Mouse (Mus musculus): ENCODE measurements around the gene Gm5737. TPM values are rescaled to one million over a fixed set of nuclear protein-coding genes. Genes with fewer than 3 reads are reported as not detected.

Gene Gm5737
- polyA plus RNA-seq, 3 experiments from 2014 or later: not detected

DNA sequence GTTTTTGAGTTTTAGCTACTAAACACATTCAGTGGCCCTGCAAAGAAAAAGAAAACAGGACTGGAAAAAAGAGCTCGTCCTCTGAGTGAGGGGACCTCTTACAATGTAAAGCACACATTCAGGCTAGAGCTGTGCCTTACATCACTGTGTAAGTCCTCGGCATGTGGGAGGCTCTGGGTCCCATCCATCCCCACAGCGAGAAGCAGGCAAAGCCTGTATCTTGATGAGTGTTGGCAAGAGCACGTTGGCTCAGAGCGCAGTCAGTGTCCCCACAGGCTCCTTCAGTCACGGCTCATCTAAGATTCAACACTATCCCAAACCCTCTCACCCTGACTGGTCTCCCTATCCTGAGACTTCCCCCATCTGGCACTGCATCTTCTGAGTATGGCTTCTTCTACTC is 66.1 kb downstream of the Gm5737 start:
- ATAC-seq: no peak

DNA sequence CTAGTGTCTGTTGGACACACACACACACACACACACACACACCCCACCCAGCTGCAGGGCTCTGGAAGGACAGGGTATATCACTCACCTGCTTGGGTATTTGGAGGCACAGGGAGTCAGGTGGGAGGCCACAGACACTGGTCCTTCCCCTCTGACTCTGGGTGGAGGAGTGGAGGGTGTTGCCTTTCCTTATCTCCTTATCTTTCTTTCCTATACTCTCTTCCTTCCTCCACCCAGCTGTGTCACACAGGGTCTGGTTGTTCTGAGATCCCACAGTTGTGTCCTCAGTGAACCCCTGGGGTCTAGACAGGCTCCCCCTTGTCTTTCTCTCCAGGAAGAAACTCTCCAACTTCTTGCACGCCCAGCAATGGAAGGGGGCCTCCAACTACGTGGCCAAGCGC is 67.8 kb downstream of the Gm5737 start:
- no peak for ATAC-seq

DNA sequence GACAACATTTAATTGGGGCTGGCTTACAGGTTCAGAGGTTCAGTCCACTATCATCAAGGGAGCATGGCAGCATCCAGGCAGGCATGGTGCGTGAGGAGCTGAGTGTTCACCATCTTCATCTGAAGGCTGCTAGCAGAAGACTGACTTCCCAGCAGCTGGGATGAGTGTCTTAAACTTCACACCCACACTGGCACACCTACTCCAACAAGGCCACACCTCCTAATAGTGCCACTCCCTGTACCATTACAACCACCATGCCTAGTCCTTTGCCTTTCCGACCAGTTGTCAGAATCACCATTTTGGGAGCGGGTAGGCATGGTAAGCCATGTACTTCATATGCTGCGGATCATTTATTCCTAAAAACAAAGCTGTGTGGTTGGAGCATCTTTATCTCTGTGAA is 68.6 kb downstream of the Gm5737 start:
- no peak for ATAC-seq

Other genes with a start within 250 kb of the Gm5737 start
- 100 to 1,000 TPM; 223 to 256 (median 238) TPM for gene Uqcrc2, start 177.2 kb upstream of the Gm5737 start, polyA plus RNA-seq (2017; shearing (Covaris generic))
- gene Pdzd9, start 142.0 kb upstream of the Gm5737 start, polyA plus RNA-seq (2017; shearing (Covaris generic)): under 1 TPM; 0.59 to 0.99 (median 0.79) TPM
- 1 to 10 TPM; 7.2 to 8.3 (median 8.0) TPM for gene Mosmo, start 134.7 kb upstream of the Gm5737 start, polyA plus RNA-seq (2017; shearing (Covaris generic))
- not detected for gene Vwa3a, start 73.0 kb upstream of the Gm5737 start, polyA plus RNA-seq (2017; shearing (Covaris generic))
- gene Eef2k, start 30.5 kb downstream of the Gm5737 start, polyA plus RNA-seq (2017; shearing (Covaris generic)): 1 to 10 TPM in 2 of 3 experiments, under 1 TPM in 1; 0.73 to 2.7 (median 2.2) TPM
- 10 to 100 TPM in 1 of 3 experiments, 1 to 10 TPM in 2; 7.0 to 10.6 (median 8.7) TPM for gene Polr3e, start 105.4 kb downstream of the Gm5737 start, polyA plus RNA-seq (2017; shearing (Covaris generic))
- gene Cdr2, start 169.9 kb downstream of the Gm5737 start, polyA plus RNA-seq (2017; shearing (Covaris generic)): 1 to 10 TPM; 1.2 to 1.4 (median 1.3) TPM
- not detected for gene Mfsd13b, start 170.1 kb downstream of the Gm5737 start, polyA plus RNA-seq (2017; shearing (Covaris generic))
- gene Mettl9, start 222.1 kb downstream of the Gm5737 start, polyA plus RNA-seq (2017; shearing (Covaris generic)): 10 to 100 TPM in 1 of 3 experiments, 1 to 10 TPM in 2; 3.9 to 10.1 (median 7.1) TPM